Mouse (Mus musculus): ENCODE results near the gene Eif4g1. TPM values are rescaled to one million over a fixed set of nuclear protein-coding genes. Genes with fewer than 3 reads are reported as not detected.
A peak's percentile ranks its signal among the peaks of the same experiment; 100 is the strongest.
"Not testable (repeated sequence)": the region's sequence is repeated elsewhere in the genome, so short reads cannot be mapped to it uniquely, and the experiment has no call there.

The Eif4g1 gene
- total RNA-seq (2022), result 100 to 1,000 TPM; 347 to 386 (median 375) TPM

DNA sequence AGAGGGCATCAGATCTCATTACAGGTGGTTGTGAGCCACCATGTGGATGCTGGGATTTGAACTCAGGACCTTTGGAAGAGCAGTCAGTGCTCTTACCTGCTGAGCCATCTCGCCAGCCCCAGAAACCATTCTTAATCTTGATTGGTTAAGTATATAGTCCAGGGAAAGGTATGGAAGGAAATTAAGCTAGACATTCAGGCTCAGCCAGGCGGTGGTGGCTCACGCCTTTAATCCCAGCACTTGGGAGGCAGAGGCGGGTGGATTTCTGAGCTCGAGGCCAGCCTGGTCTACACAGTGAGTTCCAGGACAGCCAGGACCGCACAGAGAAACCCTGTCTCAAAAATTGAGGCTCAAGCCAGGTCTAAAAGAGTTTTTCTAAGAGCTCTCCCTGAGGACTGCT is at the start of gene Eif4g1:
Gene Eif4g1, plus strand, starts transcription at position 301 of the 400 bp plus-strand sequence.
- not testable (repeated sequence) for DNase-seq

- no peak for DNase-seq
Measured at GRCm38 (mm10) chr16:20619541-20620398, 48.3 kb upstream of the Eif4g1 start.

DNA sequence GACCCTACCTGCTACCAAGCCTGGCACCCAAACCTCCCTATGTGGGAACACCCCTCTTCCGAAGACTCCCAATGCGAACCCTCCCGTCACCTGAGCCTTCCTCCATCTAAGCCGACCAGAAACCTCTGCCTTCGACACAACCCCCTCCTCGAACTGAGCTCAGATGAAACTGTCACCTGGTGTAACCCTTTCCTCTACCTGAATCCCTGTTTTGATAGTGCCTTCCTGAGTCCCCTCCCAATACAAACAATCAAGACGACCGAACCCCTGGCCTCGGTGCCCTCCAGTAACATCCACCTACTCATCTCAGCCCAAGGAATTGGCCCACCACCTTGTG is 47.7 kb upstream of the Eif4g1 start:
- peak; percentile 19 for DNase-seq

- DNase-seq, result no peak
Measured at GRCm38 (mm10) chr16:20620751-20621190, 47.3 kb upstream of the Eif4g1 start.

DNA sequence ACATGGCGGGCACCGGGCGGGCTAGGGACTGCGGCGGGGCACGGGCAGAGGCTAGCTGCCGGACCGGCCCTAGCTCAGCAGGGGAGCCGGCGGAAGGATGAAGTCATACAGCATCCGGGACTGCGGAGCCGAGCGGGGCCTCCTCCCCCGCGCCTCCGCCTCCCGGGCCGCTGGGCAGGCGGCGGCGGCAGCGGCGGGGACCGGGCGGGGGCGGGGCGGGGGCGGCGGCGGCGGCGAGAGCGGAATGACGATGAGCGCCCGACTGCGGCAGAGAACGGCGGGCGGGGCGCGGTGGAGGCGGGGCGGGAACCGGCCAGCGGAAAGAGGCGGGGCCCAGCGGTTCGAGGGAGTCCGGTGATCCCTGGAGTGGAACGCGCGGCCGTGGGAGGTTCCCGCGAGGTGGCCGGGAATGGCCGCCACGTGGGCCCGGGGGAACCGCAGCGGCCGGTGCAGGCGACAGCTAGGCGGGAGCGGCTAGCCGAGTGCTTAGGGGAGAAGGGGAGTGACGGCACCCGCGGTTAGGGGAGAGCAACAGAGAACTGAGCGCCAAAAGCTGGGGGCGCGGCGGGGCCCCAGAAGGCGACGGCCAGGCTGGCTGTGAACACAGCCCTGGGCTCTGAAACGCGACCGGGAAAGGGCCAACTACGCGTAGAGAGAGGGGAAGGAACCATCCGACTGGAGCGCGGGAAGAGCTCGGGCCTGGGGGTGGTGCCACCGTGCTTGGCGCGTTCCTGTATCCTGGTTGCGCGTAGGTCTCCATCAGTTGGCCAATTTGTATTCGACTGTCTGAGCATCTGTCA is 46.7 kb upstream of the Eif4g1 start, which contains the start of gene Camk2n2:
Gene Camk2n2, minus strand, starts transcription at position 97 of the 800 bp plus-strand sequence.
- peak; percentile 55 for DNase-seq

DNA sequence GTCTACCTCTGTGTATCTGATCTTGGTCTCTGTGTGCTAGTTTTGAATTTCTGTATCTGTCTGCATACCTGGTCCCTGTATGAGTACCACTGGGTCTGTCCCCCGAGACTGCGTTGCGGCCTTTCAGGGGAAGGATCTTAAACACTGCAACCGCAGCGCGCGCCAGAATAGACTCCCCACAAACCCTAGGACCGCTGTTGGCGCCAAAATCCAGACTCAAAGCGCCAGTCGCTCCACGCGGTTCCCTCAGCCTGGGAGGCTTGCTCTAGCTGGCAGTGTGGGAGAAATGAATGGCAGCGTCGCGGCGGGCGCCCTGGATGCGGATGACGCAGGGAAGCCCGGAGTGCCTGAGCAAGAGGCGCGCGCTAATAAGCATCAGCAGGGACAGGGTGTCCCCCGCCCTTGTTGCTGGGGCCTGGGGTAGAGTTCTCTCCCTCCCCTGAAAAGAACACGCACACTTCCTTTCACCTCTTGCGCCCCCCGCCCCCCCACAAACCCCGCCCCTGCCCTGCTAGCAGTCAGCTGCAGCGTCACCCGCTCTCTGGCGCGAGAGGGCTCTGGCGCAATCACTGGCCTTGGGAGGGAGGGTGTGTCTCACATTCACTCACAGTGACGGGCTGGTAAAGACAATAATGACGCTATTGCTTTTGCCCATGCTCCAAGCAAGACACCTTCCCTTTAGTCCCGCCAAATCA is 46.0 kb upstream of the Eif4g1 start:
- DNase-seq, result peak; percentile 89

DNA sequence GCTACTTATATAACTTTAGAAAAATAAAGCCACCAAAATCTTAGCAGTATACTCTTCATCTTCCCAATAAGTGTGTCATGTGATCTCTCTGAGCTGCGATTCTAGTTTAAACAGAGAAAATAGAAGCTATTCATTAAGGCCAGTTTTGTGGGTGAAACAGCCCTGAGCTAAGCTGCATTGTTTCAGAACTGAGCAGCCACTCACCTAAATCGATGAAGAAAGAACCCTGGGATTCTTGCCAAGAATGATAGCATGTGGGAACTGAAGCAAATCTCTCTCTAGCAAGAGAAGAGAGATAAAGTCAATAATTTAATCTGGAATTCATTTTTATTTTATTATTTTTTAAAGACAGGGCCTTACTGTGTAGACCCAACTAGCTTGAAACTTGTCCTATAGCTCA is 44.9 kb upstream of the Eif4g1 start:
- no peak for DNase-seq

GRCm38 (mm10) chr16:20628871-20629391 is 39.2 kb upstream of the Eif4g1 start:
- no peak for DNase-seq

DNA sequence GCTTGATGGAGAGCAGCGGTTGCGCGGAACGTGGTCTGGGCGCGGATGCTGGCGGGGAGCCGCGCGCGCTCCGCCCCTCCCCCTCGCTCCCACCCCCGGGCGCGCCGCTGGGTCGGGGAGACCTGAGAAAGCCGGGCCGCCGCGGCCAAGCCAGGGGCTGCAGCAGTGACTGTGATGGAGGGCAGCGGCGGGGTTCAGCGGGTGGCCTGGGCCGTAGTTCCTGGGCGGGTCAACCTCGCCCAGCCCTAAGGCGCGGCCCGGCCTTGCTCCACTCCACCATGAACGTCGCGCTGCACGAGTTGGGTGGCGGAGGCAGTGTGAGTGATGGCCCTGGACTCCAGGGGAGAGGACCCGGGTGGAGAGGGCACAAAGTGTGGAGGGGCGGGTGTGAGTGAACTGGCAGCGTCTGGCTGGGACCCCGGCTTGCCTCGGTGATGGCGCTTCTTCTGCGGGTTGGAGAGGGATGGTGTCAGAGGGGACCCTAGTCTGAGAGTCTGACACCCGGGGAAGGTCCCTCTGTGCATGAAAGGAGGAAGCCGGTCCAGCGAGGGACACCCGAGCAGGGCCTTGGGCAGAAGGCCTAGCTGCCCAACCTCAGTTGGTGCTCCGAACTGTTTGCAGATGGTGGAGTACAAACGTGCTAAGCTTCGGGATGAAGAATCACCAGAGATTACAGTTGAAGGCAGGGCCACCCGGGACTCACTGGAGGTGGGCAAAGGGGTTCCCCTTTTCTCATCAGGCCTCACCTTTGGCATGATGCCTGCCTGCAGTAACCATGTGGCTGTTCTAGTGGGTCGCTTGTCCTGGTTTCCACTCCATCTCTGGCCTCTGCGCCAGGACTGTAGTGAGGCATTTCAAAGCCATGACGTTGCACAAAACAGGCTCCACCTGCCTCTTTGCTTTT is 38.1 kb upstream of the Eif4g1 start, which contains the start of gene Ece2:
Gene Ece2, plus strand, starts transcription at position 98 of the 904 bp plus-strand sequence.
- no peak for DNase-seq

- DNase-seq, result no peak
Measured at GRCm38 (mm10) chr16:20637410-20637809, 30.7 kb upstream of the Eif4g1 start.

DNA sequence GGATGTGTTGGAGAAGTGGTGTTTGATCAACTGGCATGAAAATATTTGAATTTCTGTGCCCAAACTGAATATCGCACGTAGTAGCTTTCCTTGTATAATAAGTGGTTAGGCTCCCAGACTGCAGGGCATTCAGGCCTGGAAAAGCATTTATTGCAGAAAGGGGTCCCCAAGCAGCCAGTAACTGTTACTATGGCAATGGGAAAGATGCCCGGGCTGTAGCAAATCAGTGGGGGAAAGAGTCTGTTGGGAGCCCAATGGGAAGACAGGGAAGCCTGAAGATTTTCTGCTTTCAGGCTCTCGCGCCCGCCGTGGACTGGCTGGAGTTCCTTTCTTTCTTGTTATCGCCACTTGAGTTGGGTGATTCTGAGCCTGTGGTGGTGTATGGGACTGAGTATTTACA is 29.7 kb upstream of the Eif4g1 start:
- DNase-seq, result no peak

DNA sequence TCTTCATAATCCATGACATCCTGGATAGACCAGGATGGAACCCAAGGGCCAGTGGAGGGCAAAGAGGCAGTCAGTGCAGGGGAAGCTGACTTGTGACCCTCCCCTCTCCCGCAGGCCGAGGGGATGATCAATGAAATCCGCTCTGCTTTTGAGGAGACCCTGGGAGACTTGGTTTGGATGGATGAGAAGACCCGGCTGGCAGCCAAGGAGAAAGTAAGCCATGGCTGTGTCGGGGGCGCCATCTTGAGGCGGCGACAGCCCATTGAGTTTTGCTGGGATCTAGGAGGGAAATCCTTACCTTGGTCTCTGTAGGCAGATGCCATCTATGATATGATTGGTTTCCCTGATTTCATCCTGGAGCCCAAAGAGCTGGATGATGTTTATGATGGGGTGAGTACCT is 26.0 kb upstream of the Eif4g1 start:
- peak; percentile 41 for DNase-seq

- DNase-seq, result peak; percentile 42
Measured at GRCm38 (mm10) chr16:20643911-20644310, 24.2 kb upstream of the Eif4g1 start.

GRCm38 (mm10) chr16:20651076-20651946 is 16.8 kb upstream of the Eif4g1 start, which contains the start of gene Psmd2:
Gene Psmd2 (plus strand): TSS chr16:20651652.
- peak; percentile 95 for DNase-seq

DNA sequence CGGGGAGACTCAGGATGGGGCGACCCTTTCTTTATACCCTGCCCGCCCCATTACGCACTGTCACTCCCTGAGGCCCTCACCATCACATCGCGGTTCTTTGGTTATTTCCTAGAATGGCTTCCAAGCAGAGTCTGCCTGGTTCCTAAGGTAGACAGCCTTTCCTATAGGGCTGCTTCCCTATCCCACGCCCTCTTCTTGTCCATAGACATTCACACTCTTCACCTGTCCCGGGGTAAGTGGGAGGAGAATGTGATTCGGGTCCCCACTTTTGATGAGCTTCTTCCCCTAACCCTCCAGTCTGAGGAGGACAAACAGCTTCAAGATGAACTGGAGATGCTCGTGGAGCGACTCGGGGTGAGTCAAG is 16.2 kb upstream of the Eif4g1 start:
- DNase-seq, result no peak

DNA sequence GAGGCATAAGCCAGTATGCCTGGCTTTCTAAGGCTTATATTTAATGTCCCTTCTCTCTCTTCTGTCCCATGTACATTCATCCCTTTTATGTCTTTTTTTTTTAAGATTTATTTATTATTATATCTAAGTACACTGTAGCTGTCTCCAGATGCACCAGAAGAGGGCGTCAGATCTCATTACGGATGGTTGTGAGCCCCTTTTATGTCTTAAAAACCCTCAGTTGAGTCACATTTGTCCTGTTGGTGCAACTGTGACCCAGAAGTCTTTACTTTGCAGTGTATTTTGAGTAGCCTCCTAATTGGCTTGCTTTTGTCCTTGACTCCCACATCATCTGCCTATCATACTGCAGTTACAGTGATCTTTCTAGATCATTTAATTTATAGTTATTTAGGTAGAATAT is 14.8 kb upstream of the Eif4g1 start:
- DNase-seq, result no peak

GRCm38 (mm10) chr16:20657661-20658060 is 10.5 kb upstream of the Eif4g1 start:
- DNase-seq, result no peak

DNA sequence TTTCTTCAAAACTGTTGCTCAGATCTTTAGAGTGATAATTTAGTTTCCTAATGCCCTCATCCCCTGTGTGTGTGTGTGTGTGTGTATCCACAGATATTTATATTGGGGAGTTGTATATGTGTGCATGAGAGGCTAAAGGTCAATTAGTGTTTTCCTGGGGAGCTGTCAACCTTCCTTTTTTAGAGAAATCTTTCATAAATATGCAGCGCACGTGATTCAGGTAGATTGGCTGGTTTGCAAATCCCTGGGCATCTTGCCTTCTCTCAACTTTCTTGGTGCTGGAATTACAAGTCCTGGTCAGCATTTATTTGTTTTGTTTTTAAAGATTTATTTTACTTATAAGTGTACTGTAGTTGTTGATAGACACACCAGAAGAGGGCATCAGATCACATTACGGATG is 2.2 kb downstream of the Eif4g1 start:
- DNase-seq, result no peak

GRCm38 (mm10) chr16:20671886-20672285 is 3.8 kb downstream of the Eif4g1 start:
- DNase-seq, result no peak

DNA sequence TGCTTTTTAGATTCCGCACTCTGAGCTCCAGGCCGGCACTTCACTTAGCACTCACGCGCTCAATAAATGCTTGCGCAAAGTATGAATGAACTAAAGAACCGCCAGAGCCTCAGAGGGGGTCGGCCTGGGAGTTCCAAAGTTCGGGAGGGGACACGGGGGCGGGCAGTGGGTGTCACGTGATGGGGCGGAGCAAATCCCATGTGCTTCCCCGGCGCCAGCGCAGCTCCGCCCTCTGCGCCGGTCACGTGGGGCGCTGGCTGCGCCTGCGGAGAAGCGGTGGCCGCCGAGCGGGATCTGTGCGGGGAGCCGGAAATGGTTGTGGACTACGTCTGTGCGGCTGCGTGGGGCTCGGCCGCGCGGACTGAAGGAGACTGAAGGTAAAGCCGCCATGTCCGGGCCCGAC is 4.4 kb downstream of the Eif4g1 start:
- peak; percentile 96 for DNase-seq

All from adrenal gland, adult 8-10 months (tissue).